Mouse (Mus musculus) kidney, postnatal 10 days (tissue): ENCODE data around the gene Scrn3.

Experiments
- DNase-seq: peaks from one replicate; pipeline ENCODE4 v3.0.0; 2021; ENCODE audit warnings: mixed read lengths

Scrn3 gene

DNA sequence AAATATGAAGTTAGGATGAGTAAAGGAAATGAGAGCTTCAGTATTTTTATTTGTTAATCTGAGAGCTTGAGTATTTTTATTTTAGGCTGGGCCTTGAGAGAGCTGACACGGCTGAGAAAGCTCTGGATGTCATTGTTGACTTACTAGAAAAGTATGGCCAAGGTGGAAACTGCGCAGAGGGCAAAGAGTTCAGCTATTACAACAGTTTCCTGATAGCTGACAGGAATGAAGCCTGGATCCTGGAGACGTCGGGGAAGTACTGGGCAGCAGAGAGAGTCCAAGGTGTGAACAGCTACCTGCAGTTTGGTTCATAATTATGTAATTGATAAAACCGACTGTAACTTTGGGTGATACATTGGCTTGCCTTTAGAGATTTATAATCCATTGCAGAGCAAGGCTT, 6.8 kb downstream of the Scrn3 start:
- no peak for DNase-seq

DNA sequence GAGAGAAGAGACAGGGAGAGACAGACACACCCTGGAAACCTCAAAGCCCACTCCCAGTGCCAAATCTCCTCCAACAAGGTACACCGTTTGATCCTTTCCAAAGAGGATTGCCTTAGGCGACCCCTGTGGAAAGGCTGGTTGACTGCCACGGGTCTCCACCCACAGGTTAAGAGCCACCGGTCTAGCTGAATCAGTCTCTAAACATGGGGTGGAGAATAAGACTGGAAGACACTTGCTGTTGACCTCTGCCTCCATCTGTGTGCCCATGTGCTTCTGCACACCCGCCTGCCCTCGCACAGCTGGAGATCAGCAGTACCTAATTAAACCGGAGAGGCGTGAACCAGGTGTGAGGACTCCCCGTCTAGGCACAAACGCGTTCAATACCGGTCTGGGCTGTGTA, 10.6 kb downstream of the Scrn3 start:
- no peak for DNase-seq

DNA sequence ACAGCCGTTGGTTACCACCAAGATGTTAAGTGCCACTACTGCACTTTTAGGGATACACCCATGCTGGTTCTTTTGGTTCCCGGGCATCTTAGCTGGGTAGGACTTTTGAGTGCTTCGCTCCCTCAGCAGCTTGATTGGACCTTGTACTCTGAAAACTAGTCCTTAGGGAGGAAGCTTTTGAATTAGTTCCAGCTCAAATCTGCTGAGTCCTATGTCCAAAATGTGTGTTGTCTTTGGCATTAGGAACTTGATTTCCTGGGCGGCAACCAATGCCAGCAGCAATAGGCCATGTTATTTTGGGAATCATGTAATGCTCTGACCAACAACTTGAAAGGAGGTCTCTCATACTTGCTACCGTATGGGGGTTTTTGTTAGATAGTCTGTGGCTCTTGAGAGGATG, 13.5 kb downstream of the Scrn3 start:
- DNase-seq = peak; percentile 11

DNA sequence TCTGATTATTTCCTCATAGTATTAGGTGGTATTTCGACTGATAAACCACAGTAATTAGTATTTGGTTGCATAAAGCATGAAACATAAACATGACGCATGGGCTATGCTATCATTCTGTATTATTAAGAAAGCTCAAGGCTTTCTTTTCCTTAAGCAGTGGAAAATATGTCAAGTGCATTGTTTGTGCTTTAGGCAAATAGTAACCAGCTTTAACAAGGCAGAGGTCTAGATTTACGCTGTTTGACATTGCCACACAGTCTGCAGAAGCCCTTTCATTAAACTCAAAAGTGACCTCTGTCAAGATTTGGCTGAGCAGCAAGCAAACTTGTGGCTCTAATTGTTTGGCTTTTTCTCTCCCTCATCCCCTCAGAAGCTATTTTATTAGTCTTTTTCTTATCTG, 23.5 kb downstream of the Scrn3 start:
- DNase-seq = no peak

DNA sequence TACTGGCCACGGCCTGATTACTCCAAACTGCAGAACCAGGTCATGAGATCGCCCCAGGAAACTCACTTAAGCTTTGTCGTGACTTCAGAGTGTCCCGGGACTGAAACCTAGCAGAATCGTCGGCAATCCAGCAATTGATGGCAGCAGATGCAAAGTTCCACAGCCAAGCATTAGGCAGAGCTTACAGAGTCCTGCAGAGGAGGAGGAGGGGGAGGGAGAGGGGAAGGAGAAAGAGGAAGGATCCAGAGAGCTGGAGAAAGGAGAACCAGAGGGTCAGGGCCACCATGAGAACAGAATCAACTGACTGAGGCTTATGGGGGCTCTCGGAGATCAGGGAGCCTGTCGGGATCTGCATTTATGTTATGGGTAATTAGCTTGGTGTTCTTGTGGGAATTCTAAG, 26.0 kb downstream of the Scrn3 start:
- DNase-seq = no peak

DNA sequence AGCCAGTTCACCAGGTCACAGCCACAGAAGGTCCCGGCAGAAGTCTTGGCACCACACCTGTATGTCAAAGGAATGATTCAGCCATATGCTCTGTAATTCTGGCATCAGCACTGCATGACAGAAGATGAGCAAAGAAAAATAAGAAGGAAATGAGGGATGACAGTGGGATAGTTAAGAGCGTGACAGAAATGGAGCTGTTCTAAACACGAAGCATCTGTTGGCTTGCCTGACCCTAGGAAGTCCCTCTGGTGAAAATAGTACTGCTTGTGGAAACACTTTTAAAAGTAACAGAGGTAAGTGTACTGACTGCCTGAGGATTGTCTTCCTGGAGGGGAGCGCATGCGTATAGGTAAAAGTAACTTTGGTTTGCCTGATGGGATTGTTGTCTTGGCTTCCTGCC, 31.3 kb downstream of the Scrn3 start:
- no peak for DNase-seq

DNA sequence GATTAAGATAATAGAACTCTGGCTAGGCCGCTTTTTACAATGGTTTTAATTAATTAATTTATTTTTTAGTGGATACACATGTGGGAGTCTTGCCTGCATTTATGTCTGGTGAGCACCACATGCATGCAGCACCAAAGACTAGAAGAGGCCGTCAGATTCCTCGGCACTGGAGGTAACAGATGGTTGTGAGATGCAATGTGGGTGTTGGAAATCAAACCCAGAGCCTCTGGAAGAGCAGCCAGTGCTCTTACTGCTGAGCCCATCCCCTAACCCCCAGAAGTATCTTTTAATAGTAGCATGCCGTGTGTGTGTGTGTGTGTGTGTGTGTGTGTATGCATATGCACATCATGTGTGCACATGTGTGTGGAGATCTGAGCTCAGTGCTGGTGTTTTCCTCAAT, 32.8 kb downstream of the Scrn3 start:
- no peak for DNase-seq

DNA sequence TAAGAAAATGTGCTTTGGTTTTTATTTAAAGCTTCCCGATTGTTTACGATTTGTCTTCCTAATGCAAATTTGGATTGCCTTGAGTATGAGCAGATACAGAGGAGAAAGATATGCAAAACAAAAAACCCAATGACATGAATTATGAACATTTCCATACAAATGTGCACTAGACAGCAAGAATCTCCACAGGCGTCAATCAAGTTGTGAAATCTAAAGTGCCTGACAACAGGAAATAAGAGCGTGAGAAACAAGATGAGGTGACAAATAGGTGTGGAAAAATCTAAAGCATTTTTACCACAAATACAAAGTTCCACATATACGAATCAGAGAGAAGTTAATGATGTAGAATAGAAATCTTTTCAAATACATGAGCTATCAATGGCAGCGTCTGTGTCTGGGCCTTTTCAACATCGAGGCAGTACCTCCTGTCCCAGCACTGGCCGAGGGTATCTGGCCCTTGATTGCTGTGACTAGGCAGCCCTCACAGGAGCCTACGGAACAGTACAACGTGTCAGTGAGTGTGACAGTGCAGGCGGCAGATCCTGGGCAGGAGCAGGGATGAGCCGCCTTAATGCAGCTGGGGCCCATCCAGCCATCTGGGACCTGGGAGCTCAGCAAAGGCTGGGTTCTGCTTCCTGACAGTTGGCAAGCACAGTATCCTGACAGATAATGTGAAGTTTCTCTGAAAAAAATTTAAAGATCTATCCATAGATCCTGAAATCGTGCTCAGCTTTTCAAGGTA, 34.1 kb downstream of the Scrn3 start:
- no peak for DNase-seq

DNA sequence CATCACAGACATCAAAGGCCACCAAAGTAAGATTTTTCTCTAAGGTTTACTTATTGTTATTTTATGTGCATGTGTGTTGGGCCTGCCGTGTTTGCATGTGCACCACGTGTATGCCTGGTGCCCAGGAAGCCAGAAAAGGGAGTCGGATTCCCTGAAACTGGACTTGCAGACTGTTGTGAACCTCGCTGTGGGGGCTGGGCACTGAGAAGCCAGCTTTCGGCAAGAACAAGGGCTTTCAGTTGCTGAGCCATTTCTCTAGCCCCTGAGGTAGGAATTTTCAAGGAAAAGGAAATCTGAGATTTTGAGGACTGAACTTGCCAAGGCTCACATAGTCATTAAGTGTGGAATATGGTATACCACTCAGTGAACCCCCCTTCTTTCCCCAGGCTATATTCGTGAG, 34.7 kb downstream of the Scrn3 start:
- DNase-seq = no peak

DNA sequence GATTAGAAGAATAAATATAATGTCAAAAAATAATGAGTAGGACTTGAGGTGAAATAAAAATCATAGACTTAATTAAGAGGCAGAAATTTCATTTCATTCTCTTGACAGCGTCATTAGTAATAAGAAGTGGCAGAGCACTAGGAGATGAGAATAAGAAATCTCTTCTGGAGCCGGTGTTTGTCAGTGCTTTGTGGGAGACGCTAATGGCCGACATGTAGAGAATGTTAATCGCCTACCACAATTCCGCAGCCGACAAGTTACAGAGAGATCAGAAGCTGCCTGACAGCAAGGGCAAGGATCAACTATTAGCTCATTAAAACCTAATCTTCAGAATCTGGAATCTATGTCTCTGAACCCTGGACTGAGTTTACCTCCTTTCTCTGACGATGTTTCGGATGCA, 35.4 kb downstream of the Scrn3 start:
- DNase-seq = no peak

DNA sequence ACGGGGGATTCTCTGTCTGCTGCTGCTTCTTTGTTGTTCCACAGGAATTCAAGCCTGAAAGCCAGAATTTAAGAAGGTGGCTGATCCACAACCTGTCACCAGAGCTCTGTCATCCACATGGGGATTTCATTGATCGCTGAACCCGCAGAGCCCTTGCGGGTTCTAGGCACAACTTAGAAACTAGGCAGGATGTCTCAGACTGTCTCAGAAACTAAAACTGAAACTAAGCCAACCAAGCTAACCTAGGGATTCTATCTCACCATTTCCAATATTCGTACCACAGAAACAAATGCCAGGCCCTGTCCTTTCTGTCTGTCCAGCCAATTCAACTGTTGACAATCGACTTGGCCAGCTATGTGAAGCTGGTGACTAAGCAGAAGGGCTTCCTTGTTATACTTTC, 35.8 kb downstream of the Scrn3 start:
- DNase-seq = no peak

DNA sequence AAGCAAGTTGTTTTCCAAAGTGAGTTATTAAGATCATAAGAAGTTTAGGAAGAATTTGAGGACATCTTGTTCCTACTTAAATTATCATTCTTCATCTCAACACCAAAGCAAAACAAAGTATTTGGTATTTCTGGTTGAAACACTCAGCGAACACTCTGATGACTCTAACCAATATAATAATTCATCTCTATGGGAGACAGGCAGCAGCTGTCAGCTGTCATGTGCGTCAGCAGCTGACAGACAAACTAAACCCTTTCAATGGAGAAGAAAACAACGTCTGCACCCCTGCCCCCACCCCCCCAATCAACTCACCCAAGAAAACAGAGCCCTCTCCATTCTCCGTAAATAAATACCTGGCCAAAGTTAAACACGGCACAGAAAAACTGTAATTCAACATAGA, 39.1 kb downstream of the Scrn3 start:
- DNase-seq = peak; percentile 37

DNA sequence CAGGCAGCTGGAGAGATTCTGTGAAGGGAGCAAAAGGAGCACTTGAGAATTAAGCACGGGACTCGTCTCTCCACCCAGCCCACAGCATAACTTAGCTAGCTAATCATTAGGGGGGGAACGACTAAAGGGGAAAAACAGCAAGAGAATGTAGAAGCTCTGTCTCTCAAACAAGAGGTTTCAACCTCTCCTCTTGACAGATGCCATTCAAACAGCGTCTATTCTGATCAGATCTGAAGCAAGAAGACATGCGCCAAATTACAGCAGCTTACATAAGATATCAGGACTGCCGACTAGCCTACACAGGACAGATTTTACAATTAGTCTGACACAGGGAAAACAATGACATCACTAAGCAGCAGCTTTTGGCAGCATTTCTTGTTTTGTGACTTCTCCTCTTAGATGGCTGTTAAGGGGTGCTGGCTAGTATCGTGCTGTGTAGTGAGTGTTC, 39.5 kb downstream of the Scrn3 start:
- peak; percentile 20 for DNase-seq

DNA sequence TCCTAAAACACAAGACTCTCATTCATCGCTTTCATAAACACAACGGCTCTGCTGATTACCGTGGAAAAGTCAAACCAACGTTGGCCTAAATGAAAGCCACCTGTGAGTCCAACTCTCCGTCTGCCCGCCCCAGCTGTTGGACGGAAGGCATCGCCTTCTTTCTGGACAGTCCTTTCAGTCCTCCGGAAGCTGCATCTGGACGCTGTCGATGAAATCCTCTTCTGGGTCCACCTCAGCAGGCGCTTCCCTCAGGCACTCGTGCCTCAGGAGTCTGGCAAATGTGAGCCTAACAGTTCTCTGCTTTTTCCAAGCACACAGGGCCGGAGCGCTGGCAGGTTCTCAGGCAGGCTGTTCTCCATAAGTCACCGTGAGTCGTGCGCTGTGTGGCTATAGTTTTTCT, 44.6 kb downstream of the Scrn3 start:
- DNase-seq = no peak

DNA sequence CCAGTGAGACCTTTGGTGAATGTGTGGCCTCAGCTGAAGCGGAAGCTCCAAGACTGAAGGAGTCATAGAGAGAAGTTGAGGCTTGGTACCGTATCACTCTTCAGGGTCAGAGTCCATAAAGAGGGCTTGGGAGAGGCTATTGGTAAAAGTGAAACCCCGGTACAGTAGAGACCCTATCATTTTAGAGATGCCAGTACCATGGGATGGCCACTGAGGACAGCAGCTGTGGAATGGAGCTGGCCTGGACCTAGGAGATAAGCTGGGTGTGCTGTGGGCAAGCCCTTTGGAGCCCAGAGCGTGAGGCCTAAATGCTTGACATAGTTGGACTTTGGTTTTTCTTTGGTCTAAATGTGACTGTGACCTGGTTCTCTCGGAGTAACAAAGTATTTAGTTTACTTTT, 47.5 kb downstream of the Scrn3 start:
- DNase-seq = no peak

DNA sequence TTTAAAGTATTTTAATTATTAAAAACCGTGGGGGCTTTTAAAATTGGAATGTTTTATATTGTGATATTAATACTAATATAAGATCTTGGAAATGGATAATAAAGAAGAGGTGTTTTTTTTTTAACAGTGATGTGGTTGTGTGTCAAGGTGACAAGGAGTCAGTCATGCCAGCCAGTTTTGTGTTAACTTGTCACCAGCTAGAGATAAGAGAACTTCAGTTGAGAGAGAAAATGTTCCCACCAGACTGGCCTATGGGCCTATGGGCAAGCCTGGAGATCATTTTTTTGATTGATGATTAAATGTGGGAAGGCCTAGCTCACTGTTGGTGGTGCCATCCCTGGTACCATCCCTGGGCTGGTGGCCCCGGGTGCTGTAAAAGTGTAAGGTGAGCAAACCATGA, 48.1 kb downstream of the Scrn3 start:
- no peak for DNase-seq

DNA sequence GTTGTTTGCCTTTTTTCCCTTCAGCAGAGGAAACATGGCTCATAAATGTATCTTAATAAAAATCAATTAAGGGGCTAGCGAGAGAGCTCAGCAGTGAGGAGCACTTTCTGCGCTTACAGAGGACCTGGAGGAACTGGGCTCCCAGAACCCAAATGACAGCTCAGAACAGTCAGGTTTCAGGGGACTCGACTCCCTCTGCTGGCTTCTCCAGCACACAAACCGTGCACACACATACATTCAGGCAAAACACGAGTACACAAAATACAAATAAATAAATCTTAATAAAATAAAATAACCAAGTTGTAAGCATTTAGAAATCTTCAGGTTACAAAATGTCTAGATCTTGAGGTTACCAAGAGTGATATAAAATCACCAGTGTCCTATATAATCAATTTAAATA, 51.0 kb downstream of the Scrn3 start:
- no peak for DNase-seq

DNA sequence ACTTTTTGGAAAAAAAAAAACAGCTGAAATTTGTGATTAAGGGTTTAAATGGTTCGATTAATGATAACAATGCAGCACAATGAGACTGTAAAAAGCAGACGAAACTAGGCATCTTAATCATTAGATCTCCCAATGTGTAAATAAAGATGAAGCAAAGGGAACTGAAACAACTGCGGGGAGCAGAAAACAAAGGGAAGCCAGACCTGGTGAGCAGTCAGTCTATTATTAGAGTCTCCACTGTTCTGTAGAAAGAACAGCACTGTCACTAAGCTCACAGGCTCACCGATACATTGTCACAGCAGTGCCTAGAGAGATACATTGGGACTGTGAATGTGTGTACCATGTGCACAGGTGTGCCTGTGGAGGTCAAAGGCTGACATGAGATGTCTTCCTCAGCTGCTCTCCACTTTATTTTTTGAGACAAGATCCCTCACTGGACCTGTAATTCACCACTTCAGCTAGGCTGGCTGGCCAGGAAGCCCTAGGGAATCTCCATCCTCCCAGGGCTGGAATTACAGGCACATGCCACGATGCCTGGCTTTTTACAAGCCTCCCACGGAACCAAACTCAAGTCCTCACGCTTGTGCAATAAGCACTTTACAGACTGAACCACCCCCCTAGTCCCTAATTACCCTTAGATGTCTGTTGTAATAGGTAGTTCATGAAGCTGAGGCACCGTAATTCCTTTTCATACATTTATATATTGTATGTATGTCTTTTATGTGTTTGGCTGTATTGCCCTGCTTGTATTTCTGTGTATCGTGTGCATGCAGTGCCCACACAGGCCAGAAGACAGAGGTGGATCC, 59.3 kb downstream of the Scrn3 start:
- no peak for DNase-seq

DNA sequence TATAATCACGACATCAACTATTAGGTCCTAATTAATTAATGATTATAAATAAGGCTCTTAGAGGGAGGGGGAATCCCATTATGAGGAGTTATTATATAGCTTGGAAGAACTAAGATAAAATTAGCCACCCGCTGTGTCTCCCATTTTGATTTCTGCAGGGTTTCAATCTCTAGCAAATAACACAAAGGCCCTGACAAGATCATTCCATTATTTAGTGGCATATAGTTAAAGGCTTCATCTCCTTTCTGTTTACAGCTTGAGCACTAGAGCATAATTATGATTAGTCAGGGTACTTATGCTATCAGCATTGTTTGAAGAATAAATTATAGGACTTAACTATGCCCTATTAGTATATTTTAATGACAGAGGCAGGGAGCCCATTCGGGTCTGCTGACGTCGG, 65.9 kb downstream of the Scrn3 start:
- no peak for DNase-seq

DNA sequence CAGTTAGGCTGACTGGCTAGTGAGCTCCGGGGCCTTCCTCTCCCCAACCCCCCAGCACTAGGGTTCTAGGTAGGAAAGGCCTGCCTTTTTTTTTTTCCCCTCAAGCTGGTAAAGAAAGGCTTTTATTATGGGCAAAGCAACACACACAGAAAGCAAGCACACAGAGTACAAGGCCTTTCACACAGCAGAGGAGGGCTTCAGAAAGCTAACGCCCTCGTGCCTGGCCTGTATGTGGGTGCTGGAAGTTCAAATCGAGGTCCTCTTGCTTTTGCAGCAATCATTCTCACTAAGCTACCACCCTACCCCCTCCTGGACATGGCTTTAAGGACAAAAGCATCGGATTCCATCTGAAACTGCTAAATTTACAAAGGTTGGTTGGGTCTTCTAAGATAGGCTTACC, 67.3 kb downstream of the Scrn3 start:
- DNase-seq = no peak

DNA sequence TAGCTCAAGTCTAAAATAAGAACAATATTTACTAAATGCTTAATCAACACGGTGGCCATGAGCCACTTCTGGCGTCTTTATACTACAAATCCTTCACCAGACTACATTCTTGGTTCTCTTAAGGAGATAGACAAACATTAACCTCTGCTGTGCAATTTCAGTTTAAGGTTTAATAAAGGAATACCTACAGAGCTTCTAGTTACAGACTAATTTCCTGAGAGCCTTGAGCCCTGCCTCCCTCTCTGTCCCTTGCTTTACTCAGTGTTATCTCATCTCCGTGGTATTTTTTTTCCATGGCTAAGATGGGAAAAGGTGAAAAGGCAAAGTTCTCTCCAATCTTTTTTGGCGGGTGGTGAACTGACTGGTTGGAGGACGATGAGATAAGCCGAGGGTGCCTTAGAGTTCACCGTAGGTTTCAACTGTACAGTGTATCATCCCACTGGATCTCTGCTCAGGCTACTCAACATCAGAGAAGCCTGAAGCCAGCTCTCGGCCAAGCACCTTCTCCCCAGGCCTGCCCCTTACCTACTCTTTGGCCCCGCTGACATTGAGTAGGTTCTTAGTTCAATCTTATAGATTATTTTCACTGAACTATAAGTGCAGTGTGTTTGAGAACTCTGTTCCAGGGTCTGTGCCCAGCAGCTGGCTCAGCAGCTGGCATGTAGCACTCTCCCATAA, 68.0 kb downstream of the Scrn3 start:
- DNase-seq = no peak

DNA sequence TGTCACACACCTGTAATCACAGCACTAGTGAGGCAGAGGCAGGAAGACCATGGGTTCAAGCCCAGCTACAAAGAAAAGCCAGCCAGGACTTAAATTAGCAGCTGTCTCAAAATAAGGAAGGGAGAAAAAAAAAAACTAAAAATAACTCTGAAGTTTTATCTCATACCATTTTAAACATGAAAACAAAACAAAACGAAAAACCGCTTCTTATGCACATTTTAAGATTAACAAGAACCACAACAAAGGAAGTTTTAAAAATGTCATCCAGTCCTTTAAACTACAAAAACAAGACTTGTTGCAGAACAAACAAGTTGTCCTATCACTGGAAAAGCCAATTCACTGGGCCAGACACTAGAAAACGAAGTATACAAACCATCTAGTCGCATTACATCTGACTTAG, 72.8 kb downstream of the Scrn3 start:
- no peak for DNase-seq

DNA sequence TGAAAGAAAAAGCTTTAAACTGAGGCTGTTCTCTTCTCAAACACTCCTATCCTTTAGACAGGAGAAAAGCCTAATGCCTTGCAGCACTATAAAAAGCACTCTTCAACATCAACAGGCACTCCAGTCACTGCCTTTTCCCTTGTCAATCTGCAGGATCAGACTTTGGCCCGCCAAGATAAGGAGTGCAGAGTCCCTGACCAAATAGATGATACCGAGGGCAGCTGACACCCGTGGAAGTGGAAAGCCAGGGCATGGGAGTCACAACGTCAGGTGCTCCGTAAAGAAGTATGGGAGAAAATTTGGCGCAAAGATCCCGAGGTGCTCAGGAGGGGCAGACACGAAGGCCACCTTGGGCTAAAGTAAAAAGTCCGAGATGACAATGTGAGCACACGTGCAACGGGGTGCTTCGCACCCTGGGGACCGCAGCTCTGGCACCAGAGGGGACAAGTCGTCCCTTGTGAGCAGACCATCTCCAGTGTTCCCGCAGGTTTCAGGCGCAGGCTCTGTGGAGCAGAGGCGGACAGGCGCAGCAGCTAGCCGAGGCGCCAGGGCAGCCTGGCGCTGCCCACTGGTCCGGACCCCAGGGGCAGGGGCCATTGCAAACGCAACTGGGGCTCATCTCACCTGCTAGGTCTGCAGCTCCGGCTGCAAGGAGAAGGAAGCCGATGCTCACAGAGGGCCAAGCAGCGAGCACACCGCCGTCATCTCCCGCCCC, 73.4 kb downstream of the Scrn3 start:
- DNase-seq = no peak
